Mouse (Mus musculus) layer of hippocampus, adult 9-10 months (tissue): ENCODE results near the gene Ddrgk1.
"Not testable (repeated sequence)": the region's sequence is repeated elsewhere in the genome, so short reads cannot be mapped to it uniquely, and the experiment has no call there.

Experiments
- DNase-seq: peaks from one replicate; pipeline ENCODE4 v3.0.0; 2022; ENCODE audit warnings: low spot score

Ddrgk1 gene

GRCm38 (mm10) chr2:130653303-130653702 lies 11.2 kb downstream of the Ddrgk1 start:
- DNase-seq, result no peak

DNA sequence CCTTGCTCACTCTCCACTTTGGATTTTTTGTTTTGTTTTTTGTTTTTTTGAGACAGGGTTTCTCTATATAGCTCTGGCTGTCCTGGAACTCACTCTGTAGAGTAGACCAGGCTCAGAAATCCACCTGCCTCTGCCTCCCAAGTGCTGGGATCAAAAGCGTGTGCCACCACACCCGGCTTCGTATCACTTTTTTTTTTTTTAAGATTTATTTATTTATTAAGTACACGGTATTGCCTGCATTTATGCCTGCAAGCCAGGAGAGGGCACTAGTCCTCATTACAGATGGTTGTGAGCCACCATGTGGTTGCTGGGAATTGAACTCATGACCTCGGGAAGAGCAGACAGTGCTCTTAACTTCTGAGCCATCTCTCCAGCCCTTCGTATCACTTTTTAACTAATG lies 15.4 kb downstream of the Ddrgk1 start:
- DNase-seq, result not testable (repeated sequence)

DNA sequence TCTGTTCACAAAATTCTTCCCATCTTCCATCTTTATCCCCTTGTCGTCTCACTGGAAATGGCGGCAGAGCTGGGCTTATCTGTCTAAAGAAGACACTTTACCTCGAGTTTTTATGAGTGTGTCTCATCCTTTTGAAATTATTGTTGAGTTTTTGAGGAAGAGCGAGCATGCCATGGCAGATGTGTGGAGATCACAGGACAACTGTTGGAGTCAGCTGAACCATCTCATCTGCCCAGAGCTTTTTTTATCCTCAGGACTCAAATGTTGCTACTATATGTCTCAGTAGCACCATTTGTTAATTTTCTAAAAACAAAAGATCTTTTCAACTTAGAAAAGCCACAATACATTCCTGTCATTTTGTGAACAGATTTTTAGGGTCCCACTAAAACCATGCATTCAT lies 19.3 kb downstream of the Ddrgk1 start:
- DNase-seq, result no peak

DNA sequence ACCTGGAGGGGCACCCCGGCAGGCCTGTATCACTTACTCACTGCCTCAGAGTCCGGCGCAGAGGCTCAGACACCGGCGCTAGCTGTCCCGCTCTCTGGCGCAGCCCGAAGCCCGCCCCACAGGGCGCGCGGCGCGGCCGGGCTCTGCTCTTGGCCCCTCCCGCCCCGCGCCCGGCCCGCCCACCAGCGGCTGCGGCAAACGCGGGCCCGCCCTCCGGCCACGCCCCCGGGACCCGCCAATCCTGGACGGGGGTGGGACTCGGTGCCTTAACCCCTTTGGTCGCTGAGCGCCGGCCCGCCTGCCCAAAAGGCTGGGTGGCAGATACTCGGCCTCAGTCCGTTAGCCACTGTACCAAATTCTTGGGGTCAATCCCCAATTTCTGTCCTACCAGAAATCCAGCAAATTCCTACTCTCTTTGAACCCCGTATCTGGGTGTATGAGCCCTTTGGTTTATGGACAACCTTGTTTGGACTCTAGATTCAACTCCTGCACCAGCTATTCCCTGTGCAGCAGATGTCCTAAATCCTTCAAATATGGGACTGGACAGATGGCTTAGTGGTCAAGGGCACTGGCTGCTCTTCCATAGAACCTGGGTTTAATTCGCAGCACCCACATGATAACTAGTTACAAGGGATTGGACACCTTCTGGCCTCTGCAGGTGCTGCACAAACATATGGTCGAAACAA lies 21.6 kb downstream of the Ddrgk1 start, which contains the start of gene Lzts3:
Gene Lzts3, minus strand, starts transcription at position 120 of the 686 bp plus-strand sequence.
- peak; percentile 64 for DNase-seq

DNA sequence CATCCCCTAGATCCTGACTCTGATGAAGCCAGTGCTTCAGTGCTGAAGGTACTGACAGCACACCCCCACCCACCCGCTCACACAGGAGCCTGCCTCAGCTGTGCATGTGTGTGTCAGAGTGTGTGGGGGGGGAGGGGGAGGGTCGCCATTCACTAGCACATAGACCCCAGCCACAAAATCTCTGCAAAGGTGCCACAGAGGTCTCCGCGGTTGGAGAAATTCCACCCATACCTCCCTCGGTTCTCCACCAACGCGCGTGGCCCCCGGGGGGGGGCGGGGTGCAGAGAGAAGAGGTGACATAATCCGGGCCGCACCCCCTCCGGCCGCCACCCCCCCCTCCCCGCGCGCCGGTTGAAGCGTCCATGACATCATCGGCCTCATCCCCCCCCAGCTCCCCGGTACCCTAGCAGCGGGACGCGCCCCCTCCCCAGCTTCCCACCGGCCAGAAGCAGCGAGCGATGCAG lies 22.2 kb downstream of the Ddrgk1 start:
- DNase-seq, result no peak

DNA sequence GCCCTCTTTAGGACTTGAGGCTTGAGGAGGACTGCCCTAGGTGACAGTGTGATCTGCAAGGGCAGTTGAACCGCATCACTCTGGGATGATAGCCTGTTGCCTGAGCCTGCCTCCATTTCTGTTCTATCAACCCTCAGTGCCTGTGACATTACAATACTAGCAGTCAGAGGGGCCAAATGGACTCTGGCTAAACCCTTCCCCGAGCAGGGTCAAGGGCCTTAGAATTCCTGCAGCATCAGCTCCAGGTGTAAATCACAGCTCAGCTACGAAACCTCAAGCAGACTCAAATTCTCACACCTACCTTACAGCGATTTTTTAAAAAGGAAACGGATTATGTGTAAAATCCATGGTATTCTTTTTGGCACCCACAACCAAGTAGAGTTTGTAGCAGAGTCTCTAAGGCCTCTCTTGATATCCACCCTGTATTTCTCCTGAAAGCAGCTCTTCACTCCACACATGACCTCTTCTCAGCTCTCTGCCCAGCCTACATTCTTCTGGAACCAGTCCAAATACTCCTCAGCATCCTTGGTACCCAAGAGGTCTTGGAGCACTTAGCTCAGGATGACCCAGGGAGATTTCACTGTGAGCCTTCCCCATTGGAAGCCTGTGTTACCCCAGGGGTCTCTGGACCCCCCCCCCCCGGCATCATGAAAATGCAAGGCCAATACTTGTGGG lies 23.0 kb downstream of the Ddrgk1 start:
- no peak for DNase-seq

- DNase-seq, result no peak
Observed at GRCm38 (mm10) chr2:130639276-130639675, 25.2 kb downstream of the Ddrgk1 start.

DNA sequence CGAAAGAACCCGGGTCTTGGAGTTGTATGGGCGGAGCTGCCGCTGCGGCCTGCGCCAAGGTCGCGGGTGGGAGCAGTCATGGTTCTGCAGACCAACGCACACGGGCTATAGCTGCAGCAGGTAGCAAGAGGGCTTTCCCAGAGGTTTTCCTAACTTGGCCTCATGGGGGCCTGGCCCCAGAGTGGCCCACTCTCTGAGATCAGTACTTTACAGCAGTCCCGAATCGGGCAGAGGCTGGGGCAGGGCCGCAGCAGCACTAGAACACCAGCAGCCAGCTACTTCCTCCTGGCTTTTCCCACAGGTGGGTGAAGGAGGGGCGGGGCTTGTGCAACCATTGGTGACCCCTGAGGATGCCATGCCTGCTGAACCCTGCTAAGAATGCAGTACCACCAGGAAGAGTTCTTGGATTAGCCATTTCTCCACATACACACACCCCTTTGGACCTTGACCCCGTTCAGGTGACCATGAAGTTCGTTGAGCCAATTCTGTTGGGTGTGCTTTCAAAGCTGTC lies 26.3 kb downstream of the Ddrgk1 start:
- no peak for DNase-seq

DNA sequence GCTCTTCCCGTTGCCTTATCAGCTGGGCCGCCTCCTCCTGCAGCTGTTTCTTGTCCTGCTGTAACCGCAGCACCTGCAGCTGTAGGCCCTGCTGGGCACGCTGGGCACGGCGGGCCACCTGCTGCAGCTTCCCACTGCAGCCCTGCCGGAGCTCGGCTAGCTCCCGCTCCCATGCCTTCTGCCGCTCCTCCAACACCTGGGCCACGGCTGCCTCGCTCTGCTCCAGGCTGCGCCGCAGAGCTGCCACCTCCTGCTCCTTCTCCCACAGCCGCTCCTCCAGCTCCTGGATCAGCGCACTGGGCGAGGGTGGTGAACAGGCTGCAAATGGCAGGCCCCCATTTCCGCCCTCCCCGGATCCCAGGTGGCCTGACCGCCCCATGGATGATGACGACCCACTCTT lies 28.6 kb downstream of the Ddrgk1 start:
- DNase-seq, result no peak

GRCm38 (mm10) chr2:130634739-130635411 lies 29.6 kb downstream of the Ddrgk1 start:
- no peak for DNase-seq

GRCm38 (mm10) chr2:130634006-130634738 lies 30.3 kb downstream of the Ddrgk1 start:
- no peak for DNase-seq

DNA sequence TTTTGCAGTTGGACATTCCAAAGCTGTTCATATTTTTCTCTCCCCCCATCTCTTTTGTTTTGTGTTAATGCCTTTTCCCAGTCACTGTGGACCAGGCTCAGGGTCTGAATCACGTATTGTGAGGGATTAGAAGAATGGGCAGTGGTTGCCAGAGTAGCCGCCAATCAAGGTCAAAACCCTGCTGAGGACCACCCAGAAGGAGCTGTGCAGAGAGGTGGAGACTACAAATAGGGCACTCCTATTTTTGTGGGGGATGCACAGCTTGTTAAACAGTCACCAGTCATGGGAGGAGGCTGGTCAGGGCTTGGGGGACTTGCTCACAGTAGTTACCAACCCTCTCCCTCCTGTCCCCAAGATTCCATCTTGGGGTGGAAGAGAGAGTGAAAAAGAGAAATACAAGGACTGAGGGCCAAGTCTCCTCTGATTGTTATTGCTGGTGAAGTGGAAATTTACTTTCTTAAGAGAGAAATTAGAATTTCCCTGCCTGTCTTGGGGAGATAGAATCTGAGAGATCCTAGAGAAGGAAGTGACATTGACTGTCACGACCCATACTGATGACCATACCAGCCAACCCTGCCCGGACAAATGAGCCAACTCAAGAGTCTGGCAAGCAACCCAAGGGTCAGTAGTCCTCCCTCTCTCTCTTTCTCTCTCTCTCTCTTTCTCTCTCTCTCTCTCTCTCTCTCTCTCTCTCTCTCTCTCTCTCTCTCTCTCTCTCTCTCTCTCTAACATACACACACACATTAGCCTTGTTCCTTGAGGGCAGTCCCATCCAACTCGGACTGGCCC lies 31.4 kb downstream of the Ddrgk1 start:
- DNase-seq, result no peak

GRCm38 (mm10) chr2:130632416-130632815 lies 32.0 kb downstream of the Ddrgk1 start:
- DNase-seq, result no peak

- peak; percentile 86 for DNase-seq
Observed at GRCm38 (mm10) chr2:130629839-130630203, 34.6 kb downstream of the Ddrgk1 start, which contains the start of the genes Fastkd5 and Ubox5. TSS of gene Fastkd5 (minus strand) at chr2:130630027. TSS of gene Ubox5 (minus strand) at chr2:130630038.

- DNase-seq, result no peak
Observed at GRCm38 (mm10) chr2:130629080-130629838, 35.2 kb downstream of the Ddrgk1 start.

DNA sequence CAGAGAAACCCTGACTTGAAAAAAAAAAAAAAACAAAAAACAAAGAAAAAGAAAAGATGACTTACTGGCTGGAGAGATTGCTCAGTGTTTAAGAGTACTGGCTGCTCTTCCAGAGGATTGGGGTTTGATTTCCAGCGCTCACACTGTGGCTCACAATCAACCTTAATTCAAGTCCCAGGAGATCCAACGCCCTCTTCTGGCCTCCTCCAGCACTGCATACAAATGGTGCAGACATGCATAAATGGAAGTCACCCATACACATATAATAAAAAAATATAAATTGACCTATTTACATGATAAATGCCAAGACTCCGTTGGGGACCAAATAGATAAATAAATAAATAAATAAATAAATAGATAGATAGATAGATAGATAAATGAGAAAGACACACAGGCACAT lies 36.0 kb downstream of the Ddrgk1 start:
- no peak for DNase-seq

- no peak for DNase-seq
Observed at GRCm38 (mm10) chr2:130618972-130619371, 45.5 kb downstream of the Ddrgk1 start.

DNA sequence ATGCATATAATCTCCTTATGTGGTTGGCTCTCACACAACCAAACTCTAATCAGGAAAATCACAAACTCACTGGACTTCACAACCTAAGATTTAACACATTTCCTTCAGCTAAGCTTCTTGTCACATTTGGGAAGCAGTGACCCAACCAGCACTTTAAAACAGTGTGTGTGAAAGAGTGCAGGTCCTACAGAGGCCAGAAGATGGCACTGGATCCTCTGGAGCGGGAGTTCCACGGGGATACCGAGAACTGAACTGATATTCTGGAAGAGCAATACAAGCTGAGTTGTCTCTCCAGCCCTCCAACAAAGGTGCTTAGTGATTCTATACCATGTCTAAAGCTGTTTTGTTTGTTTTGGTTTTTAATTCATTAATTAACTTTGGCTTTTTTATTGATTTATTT lies 51.4 kb downstream of the Ddrgk1 start:
- no peak for DNase-seq
